Mouse (Mus musculus) E14TG2a.4 (cell line): Measurements from ENCODE around the gene Rrp36.

Source experiments
- CTCF ChIP-seq: conservative IDR thresholded peaks from 2 replicates; pipeline ENCODE4 v1.5.1; 2014; ENCODE audit warnings: low read length
- POU5F1 ChIP-seq: IDR thresholded peaks from 2 replicates; pipeline ENCODE4 v1.6.1; 2014; ENCODE audit warnings: low read length, borderline replicate concordance

DNA sequence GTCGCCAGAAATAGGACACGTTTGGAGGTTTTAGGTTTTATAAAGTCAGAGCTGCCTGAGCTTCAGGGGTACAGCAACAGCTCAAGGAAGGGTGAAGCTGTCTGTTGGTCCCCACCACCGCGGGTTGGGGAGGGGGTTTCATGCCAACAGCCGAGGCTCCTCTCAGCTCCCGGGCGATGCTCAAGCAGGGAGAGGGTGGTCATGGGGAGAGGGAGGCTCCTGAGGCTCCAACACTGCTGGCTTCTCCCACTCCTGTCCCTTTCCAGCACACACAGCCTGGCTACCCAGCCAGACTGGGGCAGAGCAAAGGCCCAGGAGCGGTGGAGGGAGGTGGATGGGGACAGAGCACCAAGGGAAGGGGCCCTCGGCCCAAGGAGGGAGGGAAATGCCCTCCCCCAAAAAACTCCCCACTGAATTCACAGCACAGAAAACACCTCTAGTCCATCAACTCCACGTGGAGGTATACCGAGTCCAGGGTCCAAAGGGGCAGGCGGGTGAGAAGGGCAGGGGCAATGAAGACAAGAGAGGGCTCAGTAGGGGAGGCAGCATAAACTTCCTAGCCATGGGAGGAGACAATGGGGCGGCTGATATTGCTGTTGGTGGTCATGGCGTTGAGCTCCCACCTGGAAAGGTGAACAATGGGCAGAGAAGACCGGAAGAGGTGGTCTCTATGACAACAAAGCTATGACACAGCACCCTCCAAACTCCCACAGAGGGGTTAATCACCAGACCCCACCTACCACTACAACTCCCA lies 555 bp upstream of the Rrp36 start:
- no peak for TF ChIP-seq CTCF
- no peak for TF ChIP-seq POU5F1
